8 mouse cellular contexts compared by ENCODE assay signal in the genomic region with DNA sequence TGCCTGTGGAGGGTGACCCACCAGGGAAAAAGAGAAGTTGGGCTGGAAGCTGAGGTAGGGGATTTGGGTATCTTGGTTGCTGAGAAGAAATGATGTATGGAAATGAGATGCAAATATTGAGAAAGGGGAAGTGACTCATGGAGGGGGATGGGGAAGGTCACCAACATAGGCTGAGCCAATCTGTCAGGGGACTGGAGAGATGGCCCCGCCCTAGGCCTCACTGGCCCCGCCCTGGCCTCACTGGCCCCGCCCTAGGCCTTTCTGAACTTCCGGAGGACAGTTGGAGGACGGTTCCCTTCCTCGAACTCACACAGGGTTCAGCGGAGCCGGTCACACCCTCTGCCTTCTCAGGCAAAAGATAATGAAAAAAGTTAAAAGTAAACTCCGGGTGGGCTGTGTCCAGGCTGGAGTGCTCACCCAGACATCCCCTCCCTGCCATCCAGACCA. TPM values are rescaled to one million over a fixed set of nuclear protein-coding genes. Genes with fewer than 3 reads are reported as not detected.
DNase-seq lines count a peak whose midpoint lies in the region; ATAC-seq and TF ChIP-seq lines count a peak whose summit lies in the region.

No protein-coding gene starts in this region.

- no peak for DNase-seq in forebrain, embryonic 10.5 days (ENCODE audit: extremely low spot score, low spot score)
- DNase-seq in forebrain, postnatal 0 days = no peak
- peak; percentile 64 for DNase-seq in 3T3-L1 (ENCODE audit: low read depth, low spot score)
- DNase-seq in c-Kit-negative CD71-positive TER-119-positive erythroid progenitor cells, embryonic 14.5 days (ENCODE audit: low read depth, low spot score) = peak; percentile 74
- no peak for DNase-seq in frontal cortex, postnatal 14 days (ENCODE audit: low spot score in 2 of 2)
- no peak for DNase-seq in right cerebral cortex, postnatal 4 days

- H3K4me3 ChIP-seq in forebrain, embryonic 10.5 days = peak overlapping the region; percentile 6; the same call in 1 of the 2 replicates
- no peak overlapping the region for H3K4me3 ChIP-seq in forebrain, postnatal 0 days (ENCODE audit: low read depth, low read length)

- H3K4me2 ChIP-seq in forebrain, postnatal 0 days (ENCODE audit: low read depth) = no peak overlapping the region

- no peak for TF ChIP-seq CTCF in forebrain, postnatal 0 days (IDR thresholded peaks at IDR 0.05; ENCODE audit: low read depth)

- no peak for ATAC-seq in forebrain, postnatal 0 days
- peak; percentile 35 for ATAC-seq in inflammation-experienced regulatory T-cells, adult 6 months
- ATAC-seq in megakaryocyte, adult 5-6 weeks (ENCODE audit: poor library complexity, severe bottlenecking) = peak; percentile 87

- H3K36me3 ChIP-seq in forebrain, embryonic 10.5 days (replicated peaks) = no peaks in the 10 kb centered on the region
- H3K36me3 ChIP-seq in forebrain, postnatal 0 days (ENCODE audit: insufficient read depth) = no peaks in the 10 kb centered on the region

- no peak overlapping the region for H3K9ac ChIP-seq in forebrain, postnatal 0 days

- H3K27me3 ChIP-seq in forebrain, embryonic 10.5 days (ENCODE audit: poor library complexity, severe bottlenecking) = peaks cover 38% of the 10 kb centered on the region
- no peaks in the 10 kb centered on the region for H3K27me3 ChIP-seq in forebrain, postnatal 0 days (ENCODE audit: insufficient read depth, low read length)

- peak overlapping the region; percentile 67 for H3K27ac ChIP-seq in forebrain, embryonic 10.5 days
- no peak overlapping the region for H3K27ac ChIP-seq in forebrain, postnatal 0 days (ENCODE audit: low read depth, low read length)

- 36% methylated on average over 9 of the region's 9 CpGs for WGBS in forebrain, embryonic 10.5 days
- WGBS in forebrain, postnatal 0 days = 43% methylated on average over 9 of the region's 9 CpGs

- H3K4me1 ChIP-seq in forebrain, embryonic 10.5 days = peaks cover 32% of the 10 kb centered on the region
- no peaks in the 10 kb centered on the region for H3K4me1 ChIP-seq in forebrain, postnatal 0 days (ENCODE audit: insufficient read depth)

- H3K9me3 ChIP-seq in forebrain, embryonic 10.5 days = no peaks in the 10 kb centered on the region
- H3K9me3 ChIP-seq in forebrain, postnatal 0 days (ENCODE audit: low read length) = no peaks in the 10 kb centered on the region

RNA-seq across cellular contexts. Expression of a gene that starts 3.0 kb away (rescaled TPM):
- polyA plus RNA-seq in forebrain, embryonic 10.5 days (2016; fragmentation: Nextera tagmentation; extraction: Ambion mirVana) = 0.49 and 0.87 TPM in 2 replicates
- total RNA-seq in forebrain, postnatal 0 days (2014; rRNA removed) = 1.4 and 2.8 TPM in 2 replicates
- polyA plus RNA-seq in forebrain, postnatal 0 days (2015; fragmentation: Nextera tagmentation; extraction: Ambion mirVana) = 1.2 TPM in 2 replicates
- 1 to 10 TPM in 1 of 3 experiments, under 1 TPM in 2; 0.47 to 3.8 (median 0.71) TPM for polyA plus RNA-seq in inflammation-experienced regulatory T-cells, adult 6 months (2017; shearing (Covaris generic))
- 62.2 and 64.6 TPM in 2 replicates for total RNA-seq in megakaryocyte, adult 5-6 weeks (2015)
- 29.3 and 33.8 TPM in 2 replicates for total RNA-seq in megakaryocyte, adult 5-6 weeks (2017)

RNA-seq across cellular contexts. Expression of a gene that starts 10.2 kb away (rescaled TPM):
- 74.4 and 84.1 TPM in 2 replicates for polyA plus RNA-seq in forebrain, embryonic 10.5 days (2016; fragmentation: Nextera tagmentation; extraction: Ambion mirVana)
- total RNA-seq in forebrain, postnatal 0 days (2014; rRNA removed) = 197 and 249 TPM in 2 replicates
- polyA plus RNA-seq in forebrain, postnatal 0 days (2015; fragmentation: Nextera tagmentation; extraction: Ambion mirVana) = 204 and 221 TPM in 2 replicates
- 10 to 100 TPM in 2 of 3 experiments, 1 to 10 TPM in 1; 2.6 to 16.2 (median 14.7) TPM for polyA plus RNA-seq in inflammation-experienced regulatory T-cells, adult 6 months (2017; shearing (Covaris generic))
- total RNA-seq in megakaryocyte, adult 5-6 weeks (2015) = 35.7 and 38.2 TPM in 2 replicates
- 61.3 and 76.1 TPM in 2 replicates for total RNA-seq in megakaryocyte, adult 5-6 weeks (2017)

RNA-seq across cellular contexts. Expression of a gene that starts 13.3 kb away (rescaled TPM):
- not detected in 2 replicates for polyA plus RNA-seq in forebrain, embryonic 10.5 days (2016; fragmentation: Nextera tagmentation; extraction: Ambion mirVana)
- 0.90 TPM in 1 of 2 replicates, not detected in the other for total RNA-seq in forebrain, postnatal 0 days (2014; rRNA removed)
- polyA plus RNA-seq in forebrain, postnatal 0 days (2015; fragmentation: Nextera tagmentation; extraction: Ambion mirVana) = 0.18 and 0.26 TPM in 2 replicates
- polyA plus RNA-seq in inflammation-experienced regulatory T-cells, adult 6 months (2017; shearing (Covaris generic)) = not detected
- total RNA-seq in megakaryocyte, adult 5-6 weeks (2015) = not detected in 2 replicates
- not detected in 2 replicates for total RNA-seq in megakaryocyte, adult 5-6 weeks (2017)

RNA-seq across cellular contexts. Expression of a gene that starts 24.7 kb away (rescaled TPM):
- 166 and 170 TPM in 2 replicates for polyA plus RNA-seq in forebrain, embryonic 10.5 days (2016; fragmentation: Nextera tagmentation; extraction: Ambion mirVana)
- total RNA-seq in forebrain, postnatal 0 days (2014; rRNA removed) = 127 and 136 TPM in 2 replicates
- polyA plus RNA-seq in forebrain, postnatal 0 days (2015; fragmentation: Nextera tagmentation; extraction: Ambion mirVana) = 93.3 and 106 TPM in 2 replicates
- 10 to 100 TPM; 27.6 to 32.6 (median 31.7) TPM for polyA plus RNA-seq in inflammation-experienced regulatory T-cells, adult 6 months (2017; shearing (Covaris generic))
- 11.8 and 11.9 TPM in 2 replicates for total RNA-seq in megakaryocyte, adult 5-6 weeks (2015)
- 13.9 and 15.7 TPM in 2 replicates for total RNA-seq in megakaryocyte, adult 5-6 weeks (2017)

RNA-seq across cellular contexts. Expression of a gene that starts 41.3 kb away (rescaled TPM):
- 40.5 and 49.3 TPM in 2 replicates for polyA plus RNA-seq in forebrain, embryonic 10.5 days (2016; fragmentation: Nextera tagmentation; extraction: Ambion mirVana)
- total RNA-seq in forebrain, postnatal 0 days (2014; rRNA removed) = 22.1 and 23.8 TPM in 2 replicates
- polyA plus RNA-seq in forebrain, postnatal 0 days (2015; fragmentation: Nextera tagmentation; extraction: Ambion mirVana) = 22.1 and 26.1 TPM in 2 replicates
- 1 to 10 TPM; 3.8 to 6.4 (median 4.8) TPM for polyA plus RNA-seq in inflammation-experienced regulatory T-cells, adult 6 months (2017; shearing (Covaris generic))
- total RNA-seq in megakaryocyte, adult 5-6 weeks (2015) = 5.7 and 6.8 TPM in 2 replicates
- total RNA-seq in megakaryocyte, adult 5-6 weeks (2017) = 1.5 and 4.0 TPM in 2 replicates

Comparison
In these comparisons a context has a peak if more than half of its experiments do, and no peak if none do; other contexts are left out.
1. DNase-seq: peak in 3T3-L1 (single experiment) and c-Kit-negative CD71-positive TER-119-positive erythroid progenitor cells, embryonic 14.5 days (single experiment); none in forebrain, embryonic 10.5 days (single experiment), forebrain, postnatal 0 days (single experiment), frontal cortex, postnatal 14 days (0 of 2) and right cerebral cortex, postnatal 4 days (single experiment).